Mouse (Mus musculus) right cerebral cortex, postnatal 36 days (tissue): Measurements from ENCODE around the gene Csf1.

Experiments used
- DNase-seq, 2 experiments: peaks; one replicate each; pipeline ENCODE4 v3.0.0; 2022; ENCODE audit warnings: low spot score in 2 of 2, mixed read lengths in 1 of 2

The Csf1 gene

GRCm38 (mm10) chr3:107704371-107704705, 55.9 kb downstream of the Csf1 start:
- DNase-seq = no peak

- DNase-seq = no peak
These were observed 56.4 kb downstream of the Csf1 start for GRCm38 (mm10) chr3:107703675-107704370.

GRCm38 (mm10) chr3:107701767-107702394, 58.4 kb downstream of the Csf1 start:
- DNase-seq = no peak

- no peak for DNase-seq
These were observed 59.6 kb downstream of the Csf1 start for GRCm38 (mm10) chr3:107700625-107701024.

GRCm38 (mm10) chr3:107696910-107697309, 63.4 kb downstream of the Csf1 start:
- DNase-seq = no peak

GRCm38 (mm10) chr3:107695948-107696881, 64.1 kb downstream of the Csf1 start, which contains the start of gene Ahcyl1:
Gene Ahcyl1, minus strand, starts transcription at chr3:107696560.
- DNase-seq = peak; percentile 99

GRCm38 (mm10) chr3:107695219-107695947, 64.9 kb downstream of the Csf1 start:
- DNase-seq = no peak

GRCm38 (mm10) chr3:107694256-107694900, 65.9 kb downstream of the Csf1 start:
- DNase-seq = no peak
